Mouse (Mus musculus) erythroblast, embryonic 14.5 days (primary cell): ENCODE measurements around the gene Fbxw13.

Experiments used
- GATA1 ChIP-seq: IDR thresholded peaks from 2 replicates; pipeline ENCODE4 v1.6.1; 2012; ENCODE audit warnings: low read length, inconsistent platforms, mixed read lengths
- TAL1 ChIP-seq: IDR thresholded peaks from 3 replicates; pipeline ENCODE4 v1.6.1; 2012; ENCODE audit warnings: low read length, inconsistent platforms, mixed read lengths

GRCm38 (mm10) chr9:109199353-109199752, 3.6 kb upstream of the Fbxw13 start:
- TF ChIP-seq GATA1: no peak
- no peak for TF ChIP-seq TAL1
